Mouse (Mus musculus) adipocyte (in vitro differentiated cells): ENCODE data around the gene Rab11b.
"Not testable (repeated sequence)": the region's sequence is repeated elsewhere in the genome, so short reads cannot be mapped to it uniquely, and the experiment has no call there.

ENCODE experiments used
- DNase-seq: peaks from one replicate; pipeline ENCODE4 v3.0.0-alpha.2; 2016; ENCODE audit warnings: low spot score

Rab11b gene

DNA sequence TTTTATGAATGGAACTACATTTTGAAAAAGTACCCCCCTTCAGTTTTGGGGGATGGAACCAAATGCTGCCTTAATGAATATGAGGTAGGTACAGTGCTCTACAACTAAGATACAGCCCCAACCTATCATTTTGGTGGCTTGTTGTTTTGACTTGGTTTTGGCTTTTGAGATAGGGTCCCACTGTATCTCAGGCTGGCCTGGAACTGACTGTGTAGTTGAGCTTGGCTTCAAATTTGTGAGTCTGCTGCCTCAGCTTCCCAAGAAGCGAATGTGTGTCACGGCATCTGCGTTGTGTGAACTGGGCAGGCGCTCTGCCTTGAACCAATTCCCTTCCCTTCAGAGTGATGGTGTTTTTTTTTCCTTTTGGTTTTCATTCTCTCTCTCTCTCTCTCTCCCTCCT, 11.3 kb upstream of the Rab11b start:
- DNase-seq, result no peak

DNA sequence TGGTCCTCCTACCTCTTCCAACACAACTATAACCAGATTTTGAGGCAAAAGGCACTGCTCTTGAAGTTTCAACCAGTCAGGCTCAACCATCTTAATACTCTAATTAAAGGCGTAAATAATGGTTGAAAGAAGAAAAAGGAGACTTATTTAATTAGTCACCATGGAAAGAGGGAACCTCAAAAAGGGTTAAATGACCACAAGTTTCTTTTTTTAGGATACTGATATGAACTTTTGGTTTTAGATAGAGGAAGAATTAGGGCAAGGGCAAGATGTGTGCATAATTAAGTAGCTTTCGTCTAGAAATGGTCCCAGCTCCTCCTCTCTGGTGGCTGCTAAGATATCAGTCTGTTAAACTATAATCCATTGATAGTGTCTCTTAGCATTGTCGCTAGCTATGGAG, 6.1 kb upstream of the Rab11b start:
- no peak for DNase-seq

DNA sequence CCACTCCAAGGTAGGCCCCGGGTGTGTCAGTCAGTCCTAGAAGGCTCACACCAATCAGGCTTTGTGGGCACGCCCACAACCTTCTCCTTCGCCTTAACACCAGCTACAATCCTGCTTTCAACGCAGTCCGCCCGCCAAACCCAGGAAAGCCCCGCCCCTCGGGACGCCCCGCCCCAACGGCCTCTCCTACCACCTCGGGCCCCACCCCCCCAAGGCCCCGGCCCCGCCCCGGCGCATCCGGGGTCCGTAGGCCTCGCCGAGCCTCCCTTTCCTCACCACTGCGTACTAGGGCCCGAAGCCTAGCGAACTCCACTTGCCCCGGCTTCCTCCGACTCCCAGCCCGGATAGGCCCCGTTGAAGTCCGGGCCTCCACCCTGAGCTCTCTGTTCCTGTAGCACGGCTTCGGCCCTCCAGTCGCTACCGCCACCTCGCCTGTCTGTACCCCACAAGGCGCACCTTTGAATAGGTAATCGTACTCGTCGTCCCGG, 519 bp downstream of the Rab11b start:
- DNase-seq, result peak; percentile 96

DNA sequence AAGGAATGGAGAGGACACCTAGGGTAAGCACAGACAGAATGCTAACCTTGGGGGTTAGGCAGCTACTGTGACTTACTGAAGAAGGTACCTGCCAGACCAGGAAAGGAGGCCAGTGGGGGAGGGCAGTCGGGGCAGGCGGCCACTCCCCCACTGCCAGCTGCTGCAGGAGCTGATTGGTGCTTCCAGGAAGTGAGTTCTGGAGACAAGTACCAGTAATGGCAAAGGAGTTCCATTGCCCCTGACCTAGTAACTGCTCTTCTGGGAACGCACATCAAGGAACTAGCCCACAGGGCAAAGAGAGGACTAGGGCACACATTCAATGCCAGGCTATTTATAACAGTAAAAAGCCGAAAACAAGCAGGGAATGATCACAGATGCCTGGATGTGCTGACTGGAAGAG, 3.1 kb downstream of the Rab11b start:
- DNase-seq, result peak; percentile 93

DNA sequence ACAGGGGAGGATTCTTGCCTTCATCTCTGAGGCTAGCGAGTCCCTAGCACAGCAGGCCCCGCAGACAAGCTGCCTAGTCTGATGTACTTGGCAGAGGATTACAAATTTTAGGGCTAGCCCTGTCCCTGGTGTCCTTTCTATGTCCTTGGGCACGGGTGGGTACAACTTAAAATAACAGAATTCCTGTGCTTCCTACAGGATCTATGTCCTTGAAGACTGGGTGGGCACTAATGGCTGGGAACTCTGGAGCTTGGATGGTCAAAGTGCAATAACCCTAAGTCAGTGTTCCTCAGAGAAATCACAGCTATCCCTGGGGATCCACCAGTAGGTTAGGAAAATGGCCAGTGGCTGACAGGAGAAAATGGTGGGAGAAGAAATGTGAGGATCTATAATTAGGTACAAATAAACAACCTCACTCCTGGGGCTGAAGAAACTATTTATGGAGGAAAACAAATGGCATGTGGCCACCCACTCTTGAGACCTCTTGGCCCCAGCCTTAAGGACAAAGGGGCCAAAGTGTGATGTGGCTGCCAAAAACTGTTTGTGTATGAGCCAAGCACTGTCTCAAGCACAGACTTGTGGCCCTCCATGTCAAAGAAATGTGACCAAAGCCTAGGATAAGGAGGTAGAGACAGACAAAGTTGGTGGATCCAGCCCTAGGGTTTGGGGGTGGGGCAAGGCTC, 4.1 kb downstream of the Rab11b start:
- DNase-seq, result peak; percentile 97

DNA sequence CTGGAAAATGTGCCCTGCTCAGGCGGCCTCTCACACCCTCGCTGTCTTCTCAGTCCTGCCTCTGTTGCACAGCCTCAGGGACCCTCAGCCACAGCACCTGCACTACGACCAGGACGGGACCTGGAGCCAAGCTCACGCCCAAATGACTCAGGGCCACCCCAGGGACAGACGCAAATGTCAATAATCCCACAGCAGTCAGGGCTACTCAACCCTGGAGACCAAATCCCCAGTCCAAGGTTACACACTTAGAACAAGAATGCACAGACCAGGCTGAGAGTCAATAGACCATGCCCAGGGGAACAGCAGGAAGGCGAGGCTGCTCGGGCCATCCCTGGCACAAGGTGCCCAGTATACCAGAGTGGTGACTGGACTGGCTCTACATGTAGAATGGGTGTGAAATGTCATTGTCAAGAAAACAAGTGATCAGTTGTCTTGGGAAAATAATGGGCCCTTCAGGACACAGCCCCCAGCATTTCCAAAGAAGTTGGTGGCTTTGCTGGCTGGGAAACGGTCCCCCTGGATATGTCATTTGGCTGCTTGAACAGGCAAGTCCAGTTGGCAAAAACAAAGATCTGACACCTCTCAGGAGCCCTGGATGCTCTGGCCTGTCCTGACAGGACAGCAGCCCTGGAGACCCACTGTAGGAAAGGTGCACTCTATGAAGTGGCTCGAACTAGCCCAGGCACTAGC, 4.8 kb downstream of the Rab11b start:
- peak; percentile 74 for DNase-seq

DNA sequence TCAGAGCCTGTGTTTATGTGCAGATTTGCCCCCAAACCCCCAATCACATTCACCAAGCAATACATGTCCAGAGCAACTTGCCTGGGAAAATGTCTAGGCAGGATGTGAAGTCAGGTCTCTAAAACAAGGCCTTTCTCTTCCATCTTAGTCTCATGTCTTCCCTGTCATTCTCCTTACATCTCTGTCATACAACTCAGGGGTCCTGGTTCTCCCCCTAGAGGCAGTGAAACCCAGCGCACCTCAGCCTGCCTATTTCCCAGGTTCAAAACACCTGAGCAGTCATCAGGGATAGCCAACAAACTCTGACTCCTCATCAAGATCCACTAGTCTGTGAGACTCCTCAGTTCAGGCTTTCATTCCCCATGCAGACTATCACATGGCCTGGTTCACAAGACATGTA, 5.7 kb downstream of the Rab11b start:
- no peak for DNase-seq

DNA sequence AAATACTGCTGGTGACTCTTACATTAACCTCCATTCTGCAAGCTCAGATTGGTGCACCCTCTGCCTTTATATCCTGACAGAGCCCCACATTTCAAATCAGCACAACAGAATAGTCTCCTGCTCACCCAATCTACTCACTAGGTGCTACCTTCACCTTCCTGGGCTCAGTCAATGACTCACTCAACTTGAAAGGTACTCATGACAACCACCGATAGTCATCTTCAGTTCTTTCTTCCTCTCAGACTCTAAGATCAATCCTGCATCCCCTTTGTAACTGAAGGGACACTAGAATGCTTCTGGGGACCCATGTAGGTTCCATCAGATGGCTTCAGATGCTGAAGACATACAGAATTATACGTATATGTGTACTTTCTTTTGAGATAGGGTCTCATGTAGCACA, 8.0 kb downstream of the Rab11b start:
- DNase-seq, result no peak

DNA sequence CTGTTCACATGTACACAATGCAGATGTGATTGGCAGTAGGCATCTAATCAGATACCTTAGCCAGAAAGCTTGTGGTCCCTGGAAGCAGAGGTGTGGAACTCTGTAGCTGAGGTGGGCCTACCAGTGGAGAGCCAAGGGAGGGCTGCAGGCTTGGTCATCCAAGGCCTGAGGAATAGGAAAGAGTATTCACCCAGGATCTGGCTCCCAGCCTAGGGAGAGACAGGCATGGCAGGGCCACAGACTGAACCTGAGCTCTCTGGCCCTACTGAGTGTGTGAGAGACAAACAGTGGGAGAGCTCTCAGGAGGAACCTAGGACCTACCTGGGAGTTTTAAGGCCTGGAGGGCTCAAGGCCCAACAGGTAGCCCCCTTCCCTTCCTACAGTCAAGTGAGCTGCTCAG, 9.1 kb downstream of the Rab11b start:
- DNase-seq, result no peak

DNA sequence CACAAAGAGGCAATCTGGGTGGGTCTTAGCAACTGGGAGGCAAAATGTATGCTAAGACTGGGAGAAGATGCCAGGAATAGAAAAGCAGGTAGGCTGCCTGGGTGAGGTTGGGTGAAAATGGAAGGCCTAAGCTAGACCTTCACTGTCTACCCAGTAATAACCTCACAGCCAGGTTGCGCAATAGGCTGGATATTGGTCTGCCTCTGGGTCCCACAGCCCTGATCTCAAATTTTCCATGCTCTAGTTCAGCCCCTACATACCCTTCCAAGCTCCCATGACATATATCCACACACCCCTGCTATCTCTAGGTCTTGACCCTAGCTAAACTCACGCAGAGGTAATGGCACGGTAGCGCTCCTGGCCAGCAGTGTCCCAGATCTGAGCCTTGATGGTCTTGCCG, 10.9 kb downstream of the Rab11b start:
- no peak for DNase-seq

DNA sequence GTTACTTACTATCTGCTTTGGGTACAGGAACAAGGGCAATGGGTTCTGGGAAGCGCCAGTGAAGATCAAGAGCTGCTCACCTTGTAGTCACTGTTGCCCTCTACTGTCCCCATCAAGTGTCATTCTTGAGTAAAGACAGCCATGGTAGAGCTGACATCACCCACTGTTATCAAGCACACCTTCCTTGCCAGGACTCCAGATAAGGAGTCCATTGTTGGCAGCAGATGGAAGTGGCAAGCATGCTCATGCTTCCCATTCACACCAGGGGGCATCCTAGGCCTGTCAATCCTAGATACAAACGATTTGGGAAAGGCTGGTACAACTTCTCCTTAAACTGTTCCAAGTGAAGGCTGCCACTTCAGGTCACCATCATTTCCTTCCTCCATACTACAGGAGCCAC, 14.3 kb downstream of the Rab11b start:
- DNase-seq, result peak; percentile 83

DNA sequence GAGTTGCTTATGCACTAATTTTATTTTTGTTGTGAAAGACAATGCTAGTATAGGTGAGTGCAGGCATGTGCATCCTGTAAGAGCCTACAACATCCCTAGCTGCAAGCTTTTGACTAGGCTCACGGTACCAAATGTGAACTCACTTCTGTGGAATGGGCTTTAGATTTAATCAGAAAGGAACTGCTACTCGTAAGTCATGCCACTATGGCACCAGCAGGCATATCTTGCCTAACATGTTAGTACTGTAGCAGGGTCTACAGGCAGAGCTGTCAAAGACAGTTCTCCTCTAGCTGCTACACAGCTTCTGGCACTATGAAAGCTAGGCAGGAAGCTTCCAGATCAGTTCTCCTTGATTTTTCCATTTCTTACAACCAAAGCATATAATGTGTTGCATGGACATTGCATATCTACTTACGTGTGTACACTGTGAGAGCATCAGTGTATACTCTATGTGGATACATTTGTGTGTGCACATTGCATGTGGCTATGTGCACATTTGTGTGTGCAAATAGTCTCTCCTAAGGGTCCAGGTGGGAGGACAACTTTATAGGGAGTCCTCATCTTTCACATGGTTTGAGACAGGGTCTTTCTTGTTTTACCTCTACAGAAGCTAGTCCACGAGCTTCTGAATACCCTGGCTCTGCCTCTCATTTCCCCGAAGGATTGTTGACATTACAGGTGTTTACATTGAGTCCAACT, 15.5 kb downstream of the Rab11b start:
- DNase-seq, result no peak

DNA sequence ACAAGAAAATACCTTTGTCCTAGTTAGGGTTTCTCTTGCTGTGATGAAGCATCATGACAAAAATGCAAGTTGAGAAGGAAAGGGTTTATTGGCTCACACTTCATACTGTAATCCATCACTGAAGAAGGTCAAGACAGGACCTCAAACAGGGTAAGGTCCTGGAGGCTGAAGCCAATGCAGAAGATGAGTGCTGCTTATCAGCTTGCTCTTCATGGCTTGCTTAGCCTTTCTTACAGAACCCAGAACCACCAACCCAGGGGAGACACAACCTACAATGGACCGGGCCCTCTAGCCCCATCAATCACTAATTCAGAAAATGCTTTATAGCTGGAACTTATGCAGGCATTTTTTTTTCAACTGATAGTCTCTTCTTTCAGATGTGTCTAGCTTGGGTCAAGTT, 17.9 kb downstream of the Rab11b start:
- DNase-seq, result no peak

DNA sequence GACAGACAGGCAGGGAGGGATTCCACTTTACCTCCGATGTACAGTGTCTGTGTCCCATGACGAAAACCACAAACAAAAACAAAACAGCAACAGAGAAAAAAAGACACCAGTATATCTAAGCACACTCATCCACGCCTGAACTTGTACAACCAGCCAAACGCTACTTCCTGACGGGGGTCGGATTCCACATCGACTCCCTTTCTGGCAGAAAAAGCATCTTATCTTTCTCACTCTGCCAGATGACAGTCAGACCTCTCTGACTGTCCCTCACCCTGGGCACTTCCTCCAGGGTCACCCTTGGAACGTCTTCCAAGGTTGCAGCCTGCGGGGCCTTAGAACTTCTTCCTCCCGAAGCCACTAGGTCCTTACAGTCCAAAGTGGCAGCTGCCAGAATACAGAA, 26.8 kb downstream of the Rab11b start:
- DNase-seq, result not testable (repeated sequence)

DNA sequence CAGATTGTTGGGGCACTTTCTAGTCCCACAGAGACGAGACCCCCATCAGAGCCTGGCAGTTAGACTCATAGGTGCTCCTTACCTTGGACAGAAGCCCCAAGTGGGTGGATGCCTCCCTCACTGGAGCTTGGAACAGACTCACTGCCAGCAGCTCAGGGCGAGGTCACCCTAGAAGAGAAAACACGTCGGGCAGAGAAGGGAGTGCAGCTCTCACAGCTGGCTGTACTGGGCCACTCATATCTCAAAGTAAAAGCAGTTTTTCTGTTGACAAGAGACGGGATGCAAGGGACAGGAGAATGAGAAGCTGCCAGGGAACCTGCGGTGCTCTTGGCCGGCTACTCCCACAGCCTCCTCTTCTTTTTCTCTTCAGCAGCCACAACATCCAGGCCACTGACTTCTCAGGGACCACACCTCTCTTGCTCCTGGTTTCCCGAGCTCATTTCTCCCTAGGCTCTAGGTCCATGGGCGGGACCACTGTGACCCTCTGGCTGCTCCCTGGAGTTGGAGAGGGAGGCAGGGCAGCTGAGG, 27.7 kb downstream of the Rab11b start:
- not testable (repeated sequence) for DNase-seq

DNA sequence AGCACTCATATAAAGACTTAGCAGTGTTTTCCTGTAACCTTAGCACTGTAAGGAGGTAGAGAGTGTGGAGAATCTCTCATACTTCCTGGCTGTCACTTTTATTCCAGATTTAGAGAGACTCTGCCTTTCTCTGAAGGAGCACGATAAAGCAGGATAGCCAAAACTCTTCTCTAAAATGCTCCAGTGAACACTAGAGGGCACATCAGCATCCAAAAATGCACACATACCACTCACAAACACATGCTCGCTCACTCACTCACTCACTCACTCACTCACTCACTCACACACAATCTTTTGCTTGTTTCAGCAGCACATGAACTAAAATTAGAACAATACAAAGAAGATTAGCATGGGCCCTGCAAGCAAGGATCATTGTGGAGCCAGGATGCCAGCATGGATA, 31.1 kb downstream of the Rab11b start:
- DNase-seq, result peak; percentile 73

DNA sequence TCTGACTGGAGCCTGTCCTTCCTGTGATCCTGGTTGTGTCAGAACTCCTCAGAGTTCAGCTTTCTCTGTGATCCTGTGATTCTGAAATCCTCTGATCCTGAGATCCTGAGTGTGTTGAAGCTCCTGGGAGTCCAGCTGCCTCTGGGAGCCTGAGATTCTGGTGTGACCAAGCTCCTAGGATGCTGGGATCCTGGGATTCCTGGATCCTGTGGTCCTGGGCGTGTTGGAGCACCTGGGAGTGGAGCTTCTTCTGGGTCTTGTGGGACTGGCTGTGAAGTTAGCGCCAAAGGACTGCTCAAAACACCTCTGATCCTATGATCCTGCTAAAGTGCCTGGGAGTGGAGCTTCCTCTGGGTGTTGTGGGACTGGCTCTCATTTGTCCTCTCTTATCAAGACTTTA, 31.9 kb downstream of the Rab11b start:
- DNase-seq, result no peak

DNA sequence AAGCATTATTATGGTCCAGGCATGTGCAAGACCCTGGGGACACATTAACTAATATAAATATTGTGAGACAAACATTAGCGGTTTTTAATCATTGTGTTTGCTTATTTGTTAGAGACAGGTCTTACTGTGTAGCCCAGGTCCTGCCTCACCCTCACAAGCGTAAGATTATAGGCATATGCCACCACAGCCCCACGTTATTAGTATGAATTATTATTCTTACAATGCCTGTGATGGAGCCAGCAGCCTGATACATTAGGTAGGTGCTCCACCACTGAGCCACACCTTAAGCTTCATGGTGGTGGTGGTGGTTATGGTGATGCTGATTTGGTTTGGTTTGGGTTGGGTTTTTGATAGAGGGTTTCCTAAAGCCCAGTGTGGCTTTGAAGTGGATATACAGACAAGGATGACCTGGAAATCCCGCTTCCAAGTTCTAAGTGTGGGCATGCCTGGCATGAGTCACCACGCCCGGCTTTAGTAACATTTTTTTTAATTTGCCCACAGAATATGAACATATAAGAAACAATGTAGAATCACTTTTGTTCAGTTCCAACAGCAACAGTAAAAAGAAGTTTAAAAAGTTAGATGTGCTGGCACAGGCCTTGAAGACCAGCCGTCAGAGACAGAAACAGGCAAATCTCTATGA, 40.5 kb downstream of the Rab11b start:
- DNase-seq, result no peak

DNA sequence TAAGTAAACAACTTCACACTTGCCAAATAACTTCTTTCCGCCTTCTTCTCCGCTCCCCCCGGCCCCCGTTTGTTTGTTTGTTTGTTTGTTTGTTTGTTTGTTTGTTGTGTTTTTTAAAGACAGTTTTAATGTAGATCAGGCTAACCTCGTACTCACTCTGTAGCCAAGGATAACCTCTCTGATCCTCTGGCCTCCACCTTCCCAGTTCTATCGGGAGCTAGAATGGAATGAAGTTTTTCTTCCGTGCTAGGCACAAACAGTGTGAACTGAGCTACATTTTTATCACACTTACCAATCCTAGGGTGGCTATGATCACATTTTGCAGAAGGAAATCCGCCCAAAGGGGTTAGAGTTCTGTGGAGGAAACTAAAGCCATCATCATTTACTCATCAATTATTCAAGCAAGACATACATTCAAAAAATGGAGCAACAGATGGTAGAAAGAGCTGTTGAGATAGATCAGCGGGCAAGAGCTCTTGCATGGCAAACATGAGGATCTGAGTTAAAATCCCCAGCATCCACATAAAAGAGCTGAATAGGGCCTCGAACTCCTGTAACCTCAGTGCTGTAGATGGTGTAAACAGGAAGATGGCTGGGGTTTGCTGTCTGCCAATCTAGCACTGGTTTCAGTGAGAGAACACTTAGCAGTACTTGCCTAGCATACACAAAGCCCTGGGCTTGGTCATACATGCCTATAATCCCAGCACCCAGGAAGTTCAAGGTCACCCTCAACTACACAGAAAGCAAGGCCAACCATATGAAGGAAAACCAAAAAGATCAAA, 41.2 kb downstream of the Rab11b start:
- peak; percentile 34 for DNase-seq

DNA sequence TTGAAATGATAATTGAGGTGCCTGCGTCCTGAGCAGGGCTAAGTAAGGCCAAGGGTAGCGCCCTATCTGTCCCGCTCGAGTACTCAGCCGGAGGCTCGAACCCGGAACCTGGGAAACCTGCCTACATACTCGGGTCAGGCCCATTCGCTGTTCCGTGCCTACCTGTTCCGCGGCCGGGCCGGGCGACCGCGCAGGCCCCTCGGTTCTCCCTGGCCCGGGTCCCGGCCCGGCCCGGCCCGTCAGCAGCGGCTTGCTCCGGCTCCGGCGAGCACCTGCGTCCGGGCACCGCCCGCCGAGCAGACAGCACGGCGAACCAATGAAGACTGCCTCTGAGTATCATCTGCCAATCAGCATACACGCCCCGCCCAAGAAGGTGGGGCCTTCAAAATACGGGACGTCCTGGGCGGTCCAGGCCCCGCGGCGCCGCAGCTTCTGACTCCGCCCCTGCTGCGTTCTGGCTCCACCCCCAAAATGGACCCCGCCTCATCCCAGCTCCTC, 41.9 kb downstream of the Rab11b start, which contains the start of gene March2:
TSS of gene March2 (minus strand) at position 287 of the 498 bp plus-strand sequence.
- peak; percentile 99 for DNase-seq

DNA sequence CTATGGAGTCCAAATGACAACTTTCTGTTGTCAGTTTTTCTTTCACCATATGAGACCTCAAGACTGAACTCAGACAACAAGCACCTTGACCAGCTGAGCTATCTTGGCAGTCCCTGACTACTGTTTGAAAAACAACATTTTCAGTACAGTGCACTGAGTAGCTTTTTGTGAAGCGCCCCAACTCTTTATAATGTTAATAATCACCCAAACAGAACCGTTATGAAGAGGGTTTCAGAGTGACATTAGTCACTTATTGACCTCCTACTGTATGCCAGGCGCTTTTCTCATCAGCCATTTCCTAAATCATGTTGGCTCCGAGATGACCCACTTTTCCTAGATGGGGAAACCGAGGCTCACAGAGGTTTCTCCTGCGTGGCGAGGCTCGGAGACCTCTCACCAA, 42.3 kb downstream of the Rab11b start:
- no peak for DNase-seq
